Mouse (Mus musculus) limb, embryonic 15.5 days (tissue): Measurements from ENCODE around the gene Hoxb9. TPM values are rescaled to one million over a fixed set of nuclear protein-coding genes. Genes with fewer than 3 reads are reported as not detected.

ENCODE experiments used
- ATAC-seq: fragments of 200-750 bp; cut with Nextera tagmentation; 2 replicates; pipeline ENCODE4 v1.8.0; 2017; ENCODE audit warnings: low read depth, moderate TSS enrichment; ENCODE audit not compliant: insufficient number of reproducible peaks, low FRiP score, low TSS enrichment
- H3K27ac ChIP-seq: fragments of 300-500 bp; sonication (generic); 2 replicates; pipeline ENCODE4 v1.5.1; 2015; ENCODE audit warnings: moderate library complexity, mild to moderate bottlenecking, inconsistent platforms
- H3K27me3 ChIP-seq: fragments of 300-500 bp; sonication (generic); 2 replicates; pipeline ENCODE4 v1.6.1; 2015; ENCODE audit warnings: inconsistent platforms
- H3K36me3 ChIP-seq: fragments of 300-500 bp; sonication (generic); 2 replicates; pipeline ENCODE4 v1.6.1; 2015; ENCODE audit warnings: inconsistent platforms
- H3K4me1 ChIP-seq: fragments of 300-500 bp; sonication (generic); 2 replicates; pipeline ENCODE4 v1.6.1; 2015; ENCODE audit warnings: inconsistent platforms
- H3K4me2 ChIP-seq: fragments of 300-500 bp; sonication (generic); 2 replicates; pipeline ENCODE4 v1.6.1; 2015; ENCODE audit warnings: mild to moderate bottlenecking, inconsistent platforms
- H3K4me3 ChIP-seq: fragments of 300-500 bp; sonication (generic); 2 replicates; pipeline ENCODE4 v1.5.1; 2015; ENCODE audit warnings: mild to moderate bottlenecking, inconsistent platforms
- H3K9ac ChIP-seq: fragments of 300-500 bp; sonication (generic); 2 replicates; pipeline ENCODE4 v1.6.1; 2015; ENCODE audit warnings: inconsistent platforms
- H3K9me3 ChIP-seq: fragments of 300-500 bp; sonication (generic); 2 replicates; pipeline ENCODE4 v1.6.1; 2016; ENCODE audit warnings: inconsistent platforms
- WGBS: fragments of 180-500 bp; shearing (Covaris S2); methylation state at CpG from one replicate; pipeline ENCODE4 v1.1.7; 2015; 5-methylcytosine and 5-hydroxymethylcytosine counted together
- polyA plus RNA-seq: library from polyadenylated mRNA; unstranded; fragments of >200 nt; fragmentation: Nextera tagmentation; extraction: Ambion mirVana; gene quantifications from 2 replicates; pipeline ENCODE4 v1.2.1, GENCODE M21; 2015

The Hoxb9 gene
- polyA plus RNA-seq, 1 experiment from 2014 or later, result 1.4 TPM

- no peaks in the 10 kb centered on the region for H3K9me3 ChIP-seq
- H3K36me3 ChIP-seq, result no peaks in the 10 kb centered on the region
- no peak overlapping the region for H3K4me2 ChIP-seq
- peaks cover 99% of the 10 kb centered on the region for H3K27me3 ChIP-seq
- no peak overlapping the region for H3K27ac ChIP-seq
- peaks cover 21% of the 10 kb centered on the region for H3K4me1 ChIP-seq
- H3K9ac ChIP-seq, result no peak overlapping the region
- ATAC-seq, result no peak
- no peak overlapping the region for H3K4me3 ChIP-seq
- 66% methylated on average over 6 of the region's 6 CpGs for WGBS
Observed at GRCm38 (mm10) chr11:96305505-96306182, 34.4 kb downstream of the Hoxb9 start.

- 24% methylated on average over 7 of the region's 7 CpGs for WGBS
- no peaks in the 10 kb centered on the region for H3K36me3 ChIP-seq
- H3K4me1 ChIP-seq, result peaks cover 19% of the 10 kb centered on the region
- H3K4me2 ChIP-seq, result no peak overlapping the region
- no peak overlapping the region for H3K9ac ChIP-seq
- H3K27me3 ChIP-seq, result peaks cover 99% of the 10 kb centered on the region
- H3K27ac ChIP-seq, result no peak overlapping the region
- no peak overlapping the region for H3K4me3 ChIP-seq
- no peaks in the 10 kb centered on the region for H3K9me3 ChIP-seq
- ATAC-seq, result no peak
Observed at GRCm38 (mm10) chr11:96306183-96306907, 35.1 kb downstream of the Hoxb9 start.

- H3K4me2 ChIP-seq, result no peak overlapping the region
- no peak overlapping the region for H3K4me3 ChIP-seq
- peaks cover 99% of the 10 kb centered on the region for H3K27me3 ChIP-seq
- H3K36me3 ChIP-seq, result no peaks in the 10 kb centered on the region
- no peak for ATAC-seq
- H3K9ac ChIP-seq, result no peak overlapping the region
- no peak overlapping the region for H3K27ac ChIP-seq
- peaks cover 24% of the 10 kb centered on the region for H3K4me1 ChIP-seq
- 8% methylated on average over 13 of the region's 13 CpGs for WGBS
- no peaks in the 10 kb centered on the region for H3K9me3 ChIP-seq
Observed at GRCm38 (mm10) chr11:96306908-96307269, 35.6 kb downstream of the Hoxb9 start.

- no peak overlapping the region for H3K9ac ChIP-seq
- no peak overlapping the region for H3K4me2 ChIP-seq
- H3K4me3 ChIP-seq, result no peak overlapping the region
- no peaks in the 10 kb centered on the region for H3K36me3 ChIP-seq
- no peak for ATAC-seq
- 21% methylated on average over 4 of the region's 4 CpGs for WGBS
- H3K9me3 ChIP-seq, result no peaks in the 10 kb centered on the region
- H3K27me3 ChIP-seq, result peaks cover 99% of the 10 kb centered on the region
- H3K27ac ChIP-seq, result no peak overlapping the region
- H3K4me1 ChIP-seq, result peaks cover 19% of the 10 kb centered on the region
Observed at GRCm38 (mm10) chr11:96308763-96309162, 37.5 kb downstream of the Hoxb9 start.

GRCm38 (mm10) chr11:96309288-96309687, 38.0 kb downstream of the Hoxb9 start:
- peaks cover 99% of the 10 kb centered on the region for H3K27me3 ChIP-seq
- H3K9ac ChIP-seq, result no peak overlapping the region
- 31% methylated on average over 4 of the region's 4 CpGs for WGBS
- H3K27ac ChIP-seq, result peak overlapping the region; percentile 5; the same call in 1 of the 2 replicates
- no peak overlapping the region for H3K4me3 ChIP-seq
- H3K9me3 ChIP-seq, result no peaks in the 10 kb centered on the region
- H3K36me3 ChIP-seq, result no peaks in the 10 kb centered on the region
- H3K4me2 ChIP-seq, result no peak overlapping the region
- ATAC-seq, result no peak
- peaks cover 16% of the 10 kb centered on the region; the same call in 1 of the 2 replicates for H3K4me1 ChIP-seq

GRCm38 (mm10) chr11:96310183-96310938, 39.1 kb downstream of the Hoxb9 start:
- no peaks in the 10 kb centered on the region for H3K36me3 ChIP-seq
- H3K4me2 ChIP-seq, result no peak overlapping the region
- H3K9me3 ChIP-seq, result no peaks in the 10 kb centered on the region
- no peak for ATAC-seq
- H3K27ac ChIP-seq, result no peak overlapping the region
- no peak overlapping the region for H3K9ac ChIP-seq
- H3K4me3 ChIP-seq, result no peak overlapping the region
- H3K4me1 ChIP-seq, result peaks cover 18% of the 10 kb centered on the region
- WGBS, result 15% methylated on average over 20 of the region's 20 CpGs
- H3K27me3 ChIP-seq, result peaks cover 99% of the 10 kb centered on the region

- no peaks in the 10 kb centered on the region for H3K36me3 ChIP-seq
- H3K4me3 ChIP-seq, result peak overlapping the region; percentile 30
- no peak overlapping the region for H3K27ac ChIP-seq
- peaks cover 99% of the 10 kb centered on the region for H3K27me3 ChIP-seq
- no peak overlapping the region for H3K9ac ChIP-seq
- H3K4me1 ChIP-seq, result peaks cover 18% of the 10 kb centered on the region
- no peaks in the 10 kb centered on the region for H3K9me3 ChIP-seq
- peak overlapping the region; percentile 24; the same call in 1 of the 2 replicates for H3K4me2 ChIP-seq
- ATAC-seq, result no peak
- WGBS, result 13% methylated on average over 6 of the region's 6 CpGs
Observed at GRCm38 (mm10) chr11:96311097-96311496, 39.8 kb downstream of the Hoxb9 start.

- H3K27me3 ChIP-seq, result peaks cover 99% of the 10 kb centered on the region
- H3K9ac ChIP-seq, result no peak overlapping the region
- no peaks in the 10 kb centered on the region for H3K9me3 ChIP-seq
- WGBS, result 2% methylated on average over 31 of the region's 31 CpGs
- H3K4me3 ChIP-seq, result peak overlapping the region; percentile 30
- ATAC-seq, result 0 out of 2 replicates have a peak, but pooled peaks have one; percentile 67
- H3K4me1 ChIP-seq, result peaks cover 18% of the 10 kb centered on the region
- H3K27ac ChIP-seq, result no peak overlapping the region
- no peaks in the 10 kb centered on the region for H3K36me3 ChIP-seq
- peak overlapping the region; percentile 24 for H3K4me2 ChIP-seq
Observed at GRCm38 (mm10) chr11:96311520-96312417, 40.5 kb downstream of the Hoxb9 start.

GRCm38 (mm10) chr11:96313134-96313533, 41.9 kb downstream of the Hoxb9 start:
- H3K27me3 ChIP-seq, result peaks cover 98% of the 10 kb centered on the region
- H3K4me3 ChIP-seq, result no peak overlapping the region
- H3K36me3 ChIP-seq, result no peaks in the 10 kb centered on the region
- no peak for ATAC-seq
- peaks cover 21% of the 10 kb centered on the region for H3K4me1 ChIP-seq
- no peak overlapping the region for H3K4me2 ChIP-seq
- H3K27ac ChIP-seq, result no peak overlapping the region
- no peaks in the 10 kb centered on the region for H3K9me3 ChIP-seq
- no peak overlapping the region for H3K9ac ChIP-seq
- WGBS, result 41% methylated on average over 2 of the region's 2 CpGs

GRCm38 (mm10) chr11:96313806-96314428, 42.7 kb downstream of the Hoxb9 start:
- Histone ChIP-seq H3K9me3 (no peaks in the 10 kb centered on the region), H3K4me1 (peaks cover 29% of the 10 kb centered on the region), H3K27me3 (peaks cover 98% of the 10 kb centered on the region), H3K4me3 (no peak overlapping the region), H3K36me3 (no peaks in the 10 kb centered on the region), H3K9ac (no peak overlapping the region), H3K27ac (no peak overlapping the region), H3K4me2 (no peak overlapping the region)
- WGBS, result 23% methylated on average over 12 of the region's 12 CpGs
- ATAC-seq, result no peak
